Mouse (Mus musculus) liver, embryonic 16.5 days (tissue): ENCODE results near the gene Rhot1. TPM values are rescaled to one million over a fixed set of nuclear protein-coding genes. Genes with fewer than 3 reads are reported as not detected.

Experiments
- ATAC-seq: fragments of 200-750 bp; cut with Nextera tagmentation; 2 replicates; pipeline ENCODE4 v1.8.0; 2017; ENCODE audit warnings: low read depth, mild to moderate bottlenecking, moderate number of reproducible peaks, moderate library complexity
- H3K27ac ChIP-seq: fragments of 300-500 bp; sonication (generic); 2 replicates; pipeline ENCODE4 v1.5.1; 2014; ENCODE audit warnings: mild to moderate bottlenecking, low read length
- H3K27me3 ChIP-seq: fragments of 300-500 bp; sonication (generic); 2 replicates; pipeline ENCODE4 v1.6.1; 2014; ENCODE audit warnings: low read depth, low read length, mixed read lengths; ENCODE audit not compliant: control insufficient read depth, insufficient read depth
- H3K36me3 ChIP-seq: fragments of 300-500 bp; sonication (generic); 2 replicates; pipeline ENCODE4 v1.6.1; 2014; ENCODE audit warnings: mild to moderate bottlenecking; ENCODE audit not compliant: control insufficient read depth, insufficient read depth
- H3K4me1 ChIP-seq: fragments of 300-500 bp; sonication (generic); 2 replicates; pipeline ENCODE4 v1.6.1; 2014; ENCODE audit warnings: low read depth, low read length, mixed read lengths; ENCODE audit not compliant: control insufficient read depth
- H3K4me2 ChIP-seq: fragments of 300-500 bp; sonication (generic); 2 replicates; pipeline ENCODE4 v1.6.1; 2014; ENCODE audit warnings: low read depth, low read length, mixed read lengths
- H3K4me3 ChIP-seq: fragments of 300-500 bp; sonication (generic); 2 replicates; pipeline ENCODE4 v1.5.1; 2014; ENCODE audit warnings: low read depth, mild to moderate bottlenecking, low read length
- H3K9ac ChIP-seq: fragments of 300-500 bp; sonication (generic); 2 replicates; pipeline ENCODE4 v1.6.1; 2014; ENCODE audit warnings: low read depth, low read length
- H3K9me3 ChIP-seq: fragments of 300-500 bp; sonication (generic); replicated peaks from 2 replicates; pipeline ENCODE4 v1.6.1; 2016; ENCODE audit warnings: low read length; ENCODE audit not compliant: control insufficient read depth
- WGBS: fragments of 180-500 bp; shearing (Covaris S2); extraction: QIAGEN DNeasy Blood & Tissue Kit; methylation state at CpG from one replicate; pipeline ENCODE4 v1.1.7; 2014; ENCODE audit not compliant: insufficient replicate concordance; 5-methylcytosine and 5-hydroxymethylcytosine counted together
- polyA plus RNA-seq: library from polyadenylated mRNA; unstranded; fragments of >200 nt; fragmentation: Nextera tagmentation; extraction: Ambion mirVana; gene quantifications from 2 replicates; pipeline ENCODE4 v1.2.1, GENCODE M21; 2015

The Rhot1 gene
- polyA plus RNA-seq, 1 experiment from 2014 or later, result 19.6 TPM

DNA sequence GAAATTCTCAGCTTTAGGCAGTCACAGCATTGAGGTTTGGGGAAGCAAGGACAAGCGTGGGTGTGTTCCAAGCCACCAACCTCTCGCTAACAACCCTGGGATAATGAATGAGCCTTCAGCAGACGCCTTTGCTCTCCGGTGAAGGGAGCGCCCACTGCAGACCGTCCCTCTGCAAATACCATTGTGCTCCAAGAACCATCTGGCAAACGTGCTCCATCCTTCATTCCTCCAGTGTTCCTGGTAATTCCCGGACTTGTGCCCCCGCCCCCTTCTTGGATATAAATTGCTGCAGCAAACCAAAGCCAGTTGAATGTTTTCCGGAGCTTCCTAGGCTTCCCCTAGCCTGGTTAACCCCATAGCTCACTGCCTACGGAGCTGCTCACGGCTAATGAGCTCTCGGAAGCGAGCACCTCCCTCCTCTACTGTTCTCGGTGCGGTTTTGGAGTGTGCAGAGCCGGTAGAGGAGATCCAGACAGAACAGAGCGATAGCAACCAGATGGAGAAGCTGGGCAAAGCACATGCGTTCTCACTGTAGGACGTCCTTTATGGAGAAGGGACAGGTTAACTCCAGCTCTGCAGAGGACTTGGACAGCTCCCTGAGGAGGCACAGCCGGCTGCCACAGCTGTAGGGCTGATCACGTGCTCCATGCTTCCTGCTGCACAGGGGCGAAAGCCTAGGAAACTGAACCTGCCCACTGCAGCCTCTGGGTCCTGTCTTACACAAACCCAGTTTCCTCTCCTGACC is 81.1 kb downstream of the Rhot1 start:
- no peaks in the 10 kb centered on the region for H3K4me1 ChIP-seq
- no peak overlapping the region for H3K27ac ChIP-seq
- H3K27me3 ChIP-seq, result peaks cover 2% of the 10 kb centered on the region; the same call in 1 of the 2 replicates
- WGBS, result 2% methylated on average over 23 of the region's 23 CpGs
- H3K9ac ChIP-seq, result no peak overlapping the region
- no peaks in the 10 kb centered on the region for H3K36me3 ChIP-seq
- H3K9me3 ChIP-seq, result no peaks in the 10 kb centered on the region
- no peak; the same call in 1 of the 2 replicates for ATAC-seq
- peak overlapping the region; percentile 42 for H3K4me2 ChIP-seq
- no peak overlapping the region for H3K4me3 ChIP-seq

DNA sequence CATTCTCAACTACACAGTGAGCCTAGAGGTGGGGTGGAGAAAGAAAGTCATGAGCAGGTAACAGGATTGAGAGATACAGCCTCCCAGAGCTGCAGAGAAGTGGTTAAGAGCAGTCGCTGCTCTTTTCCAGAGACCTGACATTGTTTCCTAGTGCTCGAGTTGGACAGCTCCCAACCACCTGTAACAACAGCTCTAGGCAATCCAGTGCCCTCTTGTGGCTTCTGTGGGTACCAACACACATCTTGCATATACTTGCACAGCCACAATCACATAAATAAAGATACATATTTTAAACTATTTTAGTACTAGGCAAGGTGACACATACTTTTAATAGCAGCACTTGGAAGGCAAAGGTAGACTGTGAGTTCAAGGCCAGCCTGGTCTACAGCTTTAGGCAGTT is 82.2 kb downstream of the Rhot1 start:
- no peaks in the 10 kb centered on the region for H3K36me3 ChIP-seq
- H3K4me2 ChIP-seq, result no peak overlapping the region
- no peak overlapping the region for H3K27ac ChIP-seq
- no peak overlapping the region for H3K9ac ChIP-seq
- no peak for ATAC-seq
- H3K27me3 ChIP-seq, result peaks cover 13% of the 10 kb centered on the region
- WGBS, result 57% methylated on average over 2 of the region's 2 CpGs
- no peak overlapping the region for H3K4me3 ChIP-seq
- H3K4me1 ChIP-seq, result no peaks in the 10 kb centered on the region
- no peaks in the 10 kb centered on the region for H3K9me3 ChIP-seq

DNA sequence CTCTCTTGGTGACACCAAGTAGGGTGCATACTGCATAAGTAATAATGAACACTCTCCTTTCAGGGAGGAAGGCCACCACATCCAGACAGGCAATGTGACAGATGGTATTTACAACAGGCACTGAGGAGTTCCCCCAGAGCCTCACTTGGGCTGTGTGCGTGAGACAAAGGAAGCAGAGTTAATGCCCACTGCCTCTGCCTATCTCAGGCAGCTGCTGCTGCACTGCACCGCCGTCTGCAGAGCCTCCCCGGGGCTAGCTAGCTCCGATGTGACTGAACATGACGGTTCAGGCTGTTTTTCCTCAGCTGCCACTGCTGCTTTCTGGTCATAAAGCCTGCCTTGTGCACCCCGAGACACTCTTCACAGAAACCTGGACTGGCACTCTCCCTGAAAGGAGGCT is 83.6 kb downstream of the Rhot1 start:
- no peak for ATAC-seq
- Histone ChIP-seq H3K4me3 (no peak overlapping the region), H3K9me3 (no peaks in the 10 kb centered on the region), H3K27me3 (peaks cover 24% of the 10 kb centered on the region), H3K4me1 (no peaks in the 10 kb centered on the region), H3K4me2 (no peak overlapping the region), H3K9ac (no peak overlapping the region), H3K36me3 (no peaks in the 10 kb centered on the region), H3K27ac (no peak overlapping the region)
- WGBS, result 57% methylated on average over 7 of the region's 7 CpGs

DNA sequence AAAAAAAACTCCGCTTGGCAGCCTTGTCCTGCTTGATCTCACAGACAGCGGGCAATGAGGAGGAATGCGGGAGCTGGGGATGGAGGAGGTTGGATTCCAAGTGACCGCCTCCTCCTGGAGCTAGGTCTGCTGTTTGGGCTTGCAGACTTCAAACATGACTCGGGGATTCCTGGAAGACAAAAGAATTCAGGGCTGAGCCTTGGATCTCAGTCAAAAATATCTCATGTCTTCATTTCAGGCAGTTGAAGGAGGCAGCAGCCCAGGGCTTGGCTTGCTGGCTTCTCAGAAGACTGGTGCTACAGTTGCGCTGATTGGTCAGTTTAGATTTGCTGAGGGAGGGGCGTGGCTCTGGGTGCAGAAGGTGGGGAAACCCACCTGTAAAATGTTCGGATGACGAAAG is 86.2 kb downstream of the Rhot1 start:
- H3K27me3 ChIP-seq, result peaks cover 41% of the 10 kb centered on the region
- no peak overlapping the region for H3K4me2 ChIP-seq
- no peak overlapping the region for H3K4me3 ChIP-seq
- ATAC-seq, result no peak
- no peak overlapping the region for H3K9ac ChIP-seq
- no peak overlapping the region for H3K27ac ChIP-seq
- H3K4me1 ChIP-seq, result no peaks in the 10 kb centered on the region
- H3K9me3 ChIP-seq, result no peaks in the 10 kb centered on the region
- no peaks in the 10 kb centered on the region for H3K36me3 ChIP-seq
- 31% methylated on average over 9 of the region's 9 CpGs for WGBS

DNA sequence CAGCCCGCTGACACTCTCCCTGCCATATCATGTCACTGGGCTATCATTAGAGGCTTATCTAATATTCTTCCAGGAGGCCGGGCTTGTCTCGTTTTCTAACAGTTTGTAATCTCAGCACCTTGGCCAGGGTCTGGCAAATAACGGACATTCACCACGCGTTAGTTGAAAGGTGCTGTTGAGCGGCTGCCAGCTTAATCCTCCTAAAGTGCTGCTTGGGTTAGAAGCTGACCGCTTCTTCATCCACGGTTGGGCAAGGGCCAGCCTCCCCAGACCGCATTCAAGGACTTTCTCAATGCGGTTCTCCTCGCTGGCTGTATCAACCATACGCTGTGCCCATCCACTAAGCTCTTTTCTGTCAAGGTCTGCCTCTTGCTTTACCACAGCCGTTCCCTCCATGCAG is 87.0 kb downstream of the Rhot1 start:
- no peaks in the 10 kb centered on the region; the same call in 1 of the 2 replicates for H3K4me1 ChIP-seq
- H3K4me2 ChIP-seq, result no peak overlapping the region
- H3K4me3 ChIP-seq, result no peak overlapping the region
- WGBS, result 21% methylated on average over 14 of the region's 14 CpGs
- H3K9me3 ChIP-seq, result no peaks in the 10 kb centered on the region
- no peak overlapping the region for H3K9ac ChIP-seq
- no peak for ATAC-seq
- no peak overlapping the region for H3K27ac ChIP-seq
- peaks cover 48% of the 10 kb centered on the region for H3K27me3 ChIP-seq
- no peaks in the 10 kb centered on the region for H3K36me3 ChIP-seq

DNA sequence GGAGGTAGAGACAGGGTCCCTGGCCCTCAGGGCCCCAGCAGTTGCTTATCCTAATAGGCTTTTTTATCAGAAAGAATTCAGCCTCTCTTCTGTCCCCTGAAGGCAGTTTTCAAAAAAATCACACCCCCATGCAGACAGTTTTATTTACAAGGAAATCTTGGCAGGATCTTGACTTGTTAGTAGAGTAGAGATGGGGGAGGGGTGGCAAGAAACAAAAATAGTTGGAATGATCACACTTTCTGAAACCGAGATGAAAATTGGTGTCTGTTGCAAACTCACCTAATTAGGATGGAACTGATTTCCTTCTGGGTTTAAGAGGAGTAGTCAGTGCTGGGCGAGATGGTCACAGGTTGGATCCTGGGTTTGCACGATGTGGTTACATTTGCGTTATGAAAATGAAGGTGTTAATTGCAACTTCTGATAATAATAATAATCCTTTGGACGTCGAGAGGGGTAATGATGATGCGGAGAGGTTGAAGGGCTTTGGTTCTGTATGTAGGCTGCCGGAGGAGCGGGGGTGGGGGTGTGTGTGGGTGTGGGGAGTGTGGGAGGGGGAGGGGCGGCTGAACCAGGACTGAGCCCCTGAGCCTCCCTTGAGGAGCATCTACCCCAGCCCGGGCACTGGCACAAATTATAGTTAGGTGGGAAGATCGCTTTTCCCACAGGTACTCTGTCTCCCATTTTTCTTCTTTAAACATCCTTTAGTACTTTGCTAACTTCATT is 90.9 kb downstream of the Rhot1 start:
- peaks cover 72% of the 10 kb centered on the region for H3K27me3 ChIP-seq
- no peak overlapping the region for H3K4me2 ChIP-seq
- H3K4me3 ChIP-seq, result no peak overlapping the region
- no peak overlapping the region for H3K9ac ChIP-seq
- peaks cover 3% of the 10 kb centered on the region for H3K4me1 ChIP-seq
- WGBS, result 9% methylated on average over 11 of the region's 12 CpGs
- no peak for ATAC-seq
- H3K36me3 ChIP-seq, result no peaks in the 10 kb centered on the region
- H3K27ac ChIP-seq, result no peak overlapping the region
- no peaks in the 10 kb centered on the region for H3K9me3 ChIP-seq

DNA sequence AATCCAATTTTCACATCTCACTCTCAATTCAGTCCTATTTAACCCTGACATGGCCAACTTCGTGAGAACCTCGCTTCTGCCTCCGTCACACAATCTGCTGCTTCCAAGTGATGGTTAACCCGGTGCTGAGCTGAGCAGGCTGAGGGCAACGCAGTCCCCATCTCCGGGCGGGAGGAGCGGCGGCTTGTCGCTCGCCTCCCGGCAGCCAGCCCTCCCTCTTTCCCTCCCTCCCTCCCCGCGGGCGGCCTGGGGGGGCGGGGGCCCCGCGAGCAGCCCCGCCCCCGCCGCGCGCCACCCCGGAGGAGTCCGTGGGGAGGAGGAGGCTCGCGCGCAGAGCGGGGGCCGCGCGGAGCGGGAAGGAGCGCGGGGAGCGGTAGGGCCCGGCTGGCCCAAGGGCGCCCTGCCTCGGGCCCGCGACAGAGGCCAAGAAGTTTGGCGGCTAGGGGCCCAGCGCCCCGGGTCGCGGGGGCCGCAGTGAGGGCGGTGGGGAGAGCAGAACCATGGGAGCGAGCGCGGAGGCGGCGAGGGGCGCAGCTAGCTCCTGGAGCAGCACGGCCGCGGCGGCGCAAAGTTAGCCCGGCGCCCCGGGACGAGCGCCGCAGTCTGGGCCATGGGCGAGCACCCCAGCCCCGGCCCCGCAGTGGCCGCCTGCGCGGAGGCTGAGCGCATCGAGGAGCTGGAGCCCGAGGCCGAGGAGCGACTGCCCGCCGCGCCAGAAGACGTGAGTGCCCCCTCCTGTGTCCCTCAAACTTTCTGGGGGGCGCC is 91.9 kb downstream of the Rhot1 start, which contains the start of gene Rhbdl3:
Gene Rhbdl3, plus strand, starts transcription at position 362 of the 765 bp plus-strand sequence.
- ATAC-seq, result peak; percentile 21; the same call in 1 of the 2 replicates
- H3K27ac ChIP-seq, result no peak within 1 kb of the TSS

DNA sequence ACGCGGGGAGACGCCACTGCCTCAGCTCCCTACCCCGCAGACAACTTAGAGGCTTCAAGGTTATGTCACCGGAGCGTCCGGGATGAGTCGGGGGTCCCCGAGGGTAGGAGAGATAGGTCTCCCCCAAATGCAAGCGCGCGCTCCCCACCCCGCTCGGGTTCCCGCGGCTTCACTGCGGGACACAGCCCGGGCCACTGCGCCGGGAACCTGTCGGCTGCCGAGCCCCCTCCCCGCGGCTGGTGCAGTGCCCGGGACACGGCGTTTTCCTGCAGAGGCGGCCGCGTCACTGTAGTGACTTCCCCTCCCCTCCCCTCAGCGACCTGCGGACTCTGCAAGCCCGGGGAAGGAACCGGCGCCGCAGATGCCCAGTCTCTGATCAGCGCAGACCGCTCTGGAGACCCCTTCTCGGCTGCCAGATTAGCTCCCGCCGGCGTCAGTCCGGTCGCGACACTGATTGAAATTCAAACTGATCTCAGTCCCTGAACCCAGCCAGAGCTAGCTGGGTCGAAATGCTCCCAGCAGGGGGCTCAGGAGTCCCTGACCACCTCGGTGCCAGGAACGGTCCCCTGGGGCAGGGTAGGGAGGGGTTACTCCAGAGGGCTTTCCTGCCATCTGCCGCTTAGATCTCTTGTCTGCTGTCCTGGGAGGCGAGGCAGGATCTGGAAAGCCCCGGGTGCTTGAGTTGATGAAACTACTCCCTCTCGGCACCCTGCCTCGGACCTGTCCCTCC is 92.7 kb downstream of the Rhot1 start:
- H3K27ac ChIP-seq, result no peak overlapping the region
- no peak overlapping the region for H3K9ac ChIP-seq
- peaks cover 56% of the 10 kb centered on the region for H3K27me3 ChIP-seq

More for the DNA sequence above, 91.9 kb downstream of the Rhot1 start, which contains the start of gene Rhbdl3:
- Histone ChIP-seq H3K36me3 (no peaks in the 10 kb centered on the region), H3K9ac (no peak within 1 kb of the TSS), H3K4me3 (peak within 1 kb of the TSS; percentile 56), H3K9me3 (no peaks in the 10 kb centered on the region), H3K4me2 (peak within 1 kb of the TSS; percentile 70), H3K27me3 (peaks cover 64% of the 10 kb centered on the region), H3K4me1 (peaks cover 3% of the 10 kb centered on the region)
- under 1% methylated on average over 73 of the region's 81 CpGs for WGBS

More for the DNA sequence above, 92.7 kb downstream of the Rhot1 start:
- no peaks in the 10 kb centered on the region for H3K9me3 ChIP-seq
- no peaks in the 10 kb centered on the region for H3K36me3 ChIP-seq
- peak overlapping the region; percentile 70 for H3K4me2 ChIP-seq
- under 1% methylated on average over 53 of the region's 53 CpGs for WGBS
- ATAC-seq, result no peak; the same call in 1 of the 2 replicates
- H3K4me3 ChIP-seq, result peak overlapping the region; percentile 56
- peaks cover 3% of the 10 kb centered on the region for H3K4me1 ChIP-seq
